Mouse (Mus musculus) left cerebral cortex, postnatal 10 days (tissue): ENCODE measurements around the gene Tmed9. TPM values are rescaled to one million over a fixed set of nuclear protein-coding genes. Genes with fewer than 3 reads are reported as not detected.
"Not testable (repeated sequence)": the region's sequence is repeated elsewhere in the genome, so short reads cannot be mapped to it uniquely, and the experiment has no call there.

Experiments used
- DNase-seq, 2 experiments: peaks; one replicate each; pipeline ENCODE4 v3.0.0; 2021 to 2022; ENCODE audit warnings: low spot score in 2 of 2, mixed read lengths in 1 of 2; ENCODE audit errors: extremely low spot score in 1 of 2
- intact Hi-C: fragments of 180-260 bp; cut with DNase I; formaldehyde crosslinking; loops from one replicate; pipeline ENCODE4 v1.15.1; 2025
- total RNA-seq, 2 experiments: library from RNA; stranded (reverse); gene quantifications; 2 replicates each; pipeline ENCODE4 v1.2.3; 2021

Gene Tmed9
- total RNA-seq, 2 experiments from 2014 or later, result 118 to 120 TPM

- DNase-seq, result no peak
- intact Hi-C loops, result no loop called here
Measured at GRCm38 (mm10) chr13:55557499-55557898, 16.0 kb upstream of the Tmed9 start.

- no peak for DNase-seq
- intact Hi-C loops, result no loop called here
Measured at GRCm38 (mm10) chr13:55563266-55563879, 10.2 kb upstream of the Tmed9 start.

GRCm38 (mm10) chr13:55567001-55567400, 6.5 kb upstream of the Tmed9 start:
- DNase-seq, result no peak
- intact Hi-C loops, result no loop called here

GRCm38 (mm10) chr13:55567949-55568348, 5.6 kb upstream of the Tmed9 start:
- intact Hi-C loops, result no loop called here

GRCm38 (mm10) chr13:55568524-55568923, 5.0 kb upstream of the Tmed9 start:
- intact Hi-C loops, DNase-seq: not testable (repeated sequence)

More at GRCm38 (mm10) chr13:55567949-55568348, 5.6 kb upstream of the Tmed9 start:
- no peak for DNase-seq

- DNase-seq, result peak in 1 of 2 experiments; percentile 73
- intact Hi-C loops, result no loop called here
Measured at GRCm38 (mm10) chr13:55569726-55570285, 3.7 kb upstream of the Tmed9 start.

GRCm38 (mm10) chr13:55570286-55570973, 3.1 kb upstream of the Tmed9 start:
- intact Hi-C loops, result no loop called here
- peak in 1 of 2 experiments; percentile 70 for DNase-seq

- intact Hi-C loops, result no loop called here
- DNase-seq, result peak; percentile 90 to 96
Measured at GRCm38 (mm10) chr13:55571027-55571751, 2.3 kb upstream of the Tmed9 start, which contains the start of gene Fam193b. Gene Fam193b, minus strand, starts transcription at chr13:55571120.

GRCm38 (mm10) chr13:55571977-55572376, 1.6 kb upstream of the Tmed9 start:
- DNase-seq, result no peak
- intact Hi-C loops, result no loop called here

GRCm38 (mm10) chr13:55574321-55574720, 789 bp downstream of the Tmed9 start:
- intact Hi-C loops, result no loop called here
- DNase-seq, result no peak

- no peak for DNase-seq
- intact Hi-C loops, result no loop called here
Measured at GRCm38 (mm10) chr13:55575932-55576331, 2.4 kb downstream of the Tmed9 start.

- DNase-seq, intact Hi-C loops: not testable (repeated sequence)
Measured at GRCm38 (mm10) chr13:55576872-55577271, 3.3 kb downstream of the Tmed9 start.

- intact Hi-C loops, result no loop called here
- DNase-seq, result no peak
Measured at GRCm38 (mm10) chr13:55578086-55578485, 4.6 kb downstream of the Tmed9 start.

- intact Hi-C loops, result no loop called here
- no peak for DNase-seq
Measured at GRCm38 (mm10) chr13:55591961-55592490, 18.5 kb downstream of the Tmed9 start.

GRCm38 (mm10) chr13:55592512-55593253, 19.2 kb downstream of the Tmed9 start:
- intact Hi-C loops, result no loop called here
- DNase-seq, result peak; percentile 95 to 98

- intact Hi-C loops, result no loop called here
- DNase-seq, result no peak
Measured at GRCm38 (mm10) chr13:55593254-55593747, 19.8 kb downstream of the Tmed9 start.

GRCm38 (mm10) chr13:55595375-55595774, 21.8 kb downstream of the Tmed9 start:
- DNase-seq, result peak in 1 of 2 experiments; percentile 57
- intact Hi-C loops, result no loop called here

GRCm38 (mm10) chr13:55596802-55597201, 23.3 kb downstream of the Tmed9 start:
- intact Hi-C loops, result no loop called here
- DNase-seq, result no peak
